Mouse (Mus musculus): Measurements from ENCODE around the gene Rnf213. TPM values are rescaled to one million over a fixed set of nuclear protein-coding genes. Genes with fewer than 3 reads are reported as not detected.

The Rnf213 gene
- polyA plus RNA-seq, 1 experiment from 2014 or later, result 4.2 TPM

- Histone ChIP-seq H3K36me3 (replicated peaks) (peaks cover 88% of the 10 kb centered on the region), H3K4me2 (no peak overlapping the region), H3K4me1 (replicated peaks) (no peaks in the 10 kb centered on the region), H3K9ac (no peak overlapping the region), H3K4me3 (replicated peaks) (no peak overlapping the region), H3K27ac (replicated peaks) (no peak overlapping the region), H3K9me3 (replicated peaks) (no peaks in the 10 kb centered on the region), H3K27me3 (no peaks in the 10 kb centered on the region)
- no peak for ATAC-seq (ENCODE audit: insufficient read depth)
- WGBS (ENCODE audit: insufficient replicate concordance), result 78% methylated on average over 6 of the region's 6 CpGs
Measured at GRCm38 (mm10) chr11:119407381-119407780, 14.5 kb downstream of the Rnf213 start.

DNA sequence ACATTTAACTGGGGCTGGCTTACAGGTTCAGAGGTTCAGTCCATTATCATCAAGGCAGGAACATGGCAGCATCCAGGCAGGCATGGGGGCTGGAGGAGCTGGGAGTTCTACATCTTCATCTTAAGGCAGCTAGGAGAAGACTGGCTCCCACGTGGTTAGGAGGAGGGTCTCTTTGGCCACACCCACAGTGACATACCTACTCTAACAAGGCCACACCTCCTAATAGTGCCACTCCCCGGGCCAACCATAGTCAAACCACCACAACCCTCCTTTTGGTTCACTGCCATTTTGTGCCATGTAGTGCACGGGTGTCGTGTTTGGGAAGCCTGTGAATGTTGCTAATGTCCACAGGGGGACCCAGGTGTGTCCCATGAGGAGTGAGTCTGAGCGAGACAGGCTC, 15.1 kb downstream of the Rnf213 start:
- ATAC-seq (ENCODE audit: insufficient read depth), result no peak
- peaks cover 87% of the 10 kb centered on the region for H3K36me3 ChIP-seq (replicated peaks)
- H3K27me3 ChIP-seq, result no peaks in the 10 kb centered on the region
- no peaks in the 10 kb centered on the region for H3K4me1 ChIP-seq (replicated peaks)
- no peak overlapping the region for H3K4me3 ChIP-seq (replicated peaks)
- no peaks in the 10 kb centered on the region for H3K9me3 ChIP-seq (replicated peaks)
- H3K9ac ChIP-seq, result no peak overlapping the region
- whole genome bisulfite sequencing (ENCODE audit: insufficient replicate concordance), result 45% methylated on average over 5 of the region's 5 CpGs
- H3K4me2 ChIP-seq, result no peak overlapping the region
- H3K27ac ChIP-seq (replicated peaks), result no peak overlapping the region

GRCm38 (mm10) chr11:119419327-119420118, 26.6 kb downstream of the Rnf213 start:
- Histone ChIP-seq H3K36me3 (replicated peaks) (peaks cover 86% of the 10 kb centered on the region), H3K27ac (replicated peaks) (no peak overlapping the region), H3K4me2 (no peak overlapping the region), H3K4me1 (replicated peaks) (peaks cover 11% of the 10 kb centered on the region), H3K4me3 (replicated peaks) (no peak overlapping the region), H3K9me3 (replicated peaks) (no peaks in the 10 kb centered on the region), H3K27me3 (no peaks in the 10 kb centered on the region), H3K9ac (no peak overlapping the region)
- ATAC-seq (ENCODE audit: insufficient read depth), result 0 out of 2 replicates have a peak, but pooled peaks have one; percentile 15
- 30% methylated on average over 16 of the region's 16 CpGs for WGBS (ENCODE audit: insufficient replicate concordance)

DNA sequence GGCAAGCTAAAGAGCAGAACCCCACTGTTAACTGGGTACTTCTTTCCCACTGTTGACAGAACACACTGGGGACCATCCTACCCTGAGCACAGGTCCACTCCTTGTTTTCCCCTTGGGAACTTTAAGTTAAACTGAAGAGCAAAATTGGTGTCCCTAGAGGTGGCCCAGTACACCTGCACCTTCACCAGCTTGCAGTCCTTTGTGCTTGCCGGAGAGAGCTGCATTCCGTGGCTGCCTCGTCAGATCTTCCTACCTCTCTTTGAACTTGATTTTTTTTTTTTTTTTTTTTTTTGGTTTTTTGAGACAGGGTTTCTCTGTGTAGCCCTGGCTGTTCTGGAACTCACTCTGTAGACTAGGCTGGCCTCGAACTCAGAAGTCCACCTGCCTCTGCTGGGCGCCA, 27.5 kb downstream of the Rnf213 start:
- Histone ChIP-seq H3K27ac (replicated peaks) (no peak overlapping the region), H3K4me1 (replicated peaks) (peaks cover 11% of the 10 kb centered on the region), H3K27me3 (no peaks in the 10 kb centered on the region), H3K36me3 (replicated peaks) (peaks cover 85% of the 10 kb centered on the region), H3K4me2 (no peak overlapping the region), H3K9ac (no peak overlapping the region), H3K9me3 (replicated peaks) (no peaks in the 10 kb centered on the region), H3K4me3 (replicated peaks) (no peak overlapping the region)
- ATAC-seq (ENCODE audit: insufficient read depth), result no peak
- 74% methylated on average over 5 of the region's 5 CpGs for WGBS (ENCODE audit: insufficient replicate concordance)

GRCm38 (mm10) chr11:119427431-119427830, 34.5 kb downstream of the Rnf213 start:
- Histone ChIP-seq H3K9me3 (replicated peaks) (no peaks in the 10 kb centered on the region), H3K27ac (replicated peaks) (no peak overlapping the region), H3K27me3 (no peaks in the 10 kb centered on the region), H3K4me3 (replicated peaks) (no peak overlapping the region), H3K4me2 (no peak overlapping the region), H3K4me1 (replicated peaks) (peaks cover 28% of the 10 kb centered on the region), H3K9ac (no peak overlapping the region), H3K36me3 (replicated peaks) (peaks cover 78% of the 10 kb centered on the region)
- no peak for ATAC-seq (ENCODE audit: insufficient read depth)
- WGBS (ENCODE audit: insufficient replicate concordance), result 66% methylated on average over 6 of the region's 6 CpGs

DNA sequence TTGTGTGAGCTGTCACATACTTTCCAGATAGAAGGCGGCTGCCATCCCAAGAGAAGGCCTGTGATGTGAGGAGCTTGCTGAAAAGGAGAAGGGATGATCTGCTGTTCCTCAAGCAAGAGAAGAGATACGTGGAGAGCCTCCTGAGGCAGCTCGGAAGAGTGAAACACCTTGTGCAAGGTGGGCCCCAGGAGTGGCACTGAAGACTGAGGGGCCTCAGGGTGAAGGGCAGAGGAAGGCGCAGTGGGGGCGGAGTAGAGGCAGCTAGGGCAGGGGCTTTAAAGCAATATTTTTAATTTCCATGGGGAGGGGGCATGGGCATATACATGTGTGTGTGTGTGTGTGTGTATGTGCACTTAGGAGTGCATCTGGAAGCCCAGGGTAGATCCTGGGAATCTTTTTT, 35.1 kb downstream of the Rnf213 start:
- 79% methylated on average over 5 of the region's 5 CpGs for WGBS (ENCODE audit: insufficient replicate concordance)
- ATAC-seq (ENCODE audit: insufficient read depth), result no peak
- H3K36me3 ChIP-seq (replicated peaks), result peaks cover 78% of the 10 kb centered on the region

DNA sequence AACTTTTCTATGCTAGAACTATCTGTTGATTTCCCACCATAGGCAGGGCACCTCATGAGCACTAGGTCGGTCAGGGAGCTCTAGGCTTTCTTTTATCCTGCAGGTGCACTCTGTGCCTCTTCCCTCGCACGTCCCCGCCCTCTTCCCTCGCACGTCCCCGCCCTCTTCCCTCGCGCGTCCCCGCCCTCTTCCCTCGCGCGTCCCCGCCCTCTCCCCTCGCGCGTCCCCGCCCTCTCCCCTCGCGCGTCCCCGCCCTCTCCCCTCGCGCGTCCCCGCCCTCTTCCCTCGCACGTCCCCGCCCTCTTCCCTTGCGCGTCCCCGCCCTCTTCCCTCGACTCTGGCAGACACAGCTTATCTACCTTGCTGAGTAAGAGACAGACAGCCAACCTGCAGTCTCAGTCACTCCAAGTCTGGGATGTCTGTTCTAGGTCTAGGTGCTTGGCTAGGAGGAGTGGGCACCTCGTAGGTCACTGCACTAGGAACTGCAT, 35.8 kb downstream of the Rnf213 start:
- H3K9me3 ChIP-seq (replicated peaks), result no peaks in the 10 kb centered on the region
- WGBS (ENCODE audit: insufficient replicate concordance), result under 1% methylated on average over 33 of the region's 35 CpGs
- 0 out of 2 replicates have a peak overlapping the region, but pooled peaks have one; percentile 7 for H3K4me3 ChIP-seq (replicated peaks)
- H3K27me3 ChIP-seq, result no peaks in the 10 kb centered on the region
- H3K27ac ChIP-seq (replicated peaks), result peak overlapping the region; percentile 64
- H3K4me1 ChIP-seq (replicated peaks), result peaks cover 41% of the 10 kb centered on the region
- H3K36me3 ChIP-seq (replicated peaks), result peaks cover 78% of the 10 kb centered on the region
- no peak overlapping the region for H3K9ac ChIP-seq
- ATAC-seq (ENCODE audit: insufficient read depth), result peak; percentile 82
- peak overlapping the region; percentile 49 for H3K4me2 ChIP-seq

More for the DNA sequence above, 35.1 kb downstream of the Rnf213 start:
- H3K27me3 ChIP-seq, result no peaks in the 10 kb centered on the region
- peak overlapping the region; percentile 38; the same call in 1 of the 2 replicates for H3K27ac ChIP-seq (replicated peaks)
- H3K4me3 ChIP-seq (replicated peaks), result no peak overlapping the region
- H3K9me3 ChIP-seq (replicated peaks), result no peaks in the 10 kb centered on the region
- H3K4me2 ChIP-seq, result peak overlapping the region; percentile 49; the same call in 1 of the 2 replicates
- H3K4me1 ChIP-seq (replicated peaks), result peaks cover 34% of the 10 kb centered on the region
- no peak overlapping the region for H3K9ac ChIP-seq

DNA sequence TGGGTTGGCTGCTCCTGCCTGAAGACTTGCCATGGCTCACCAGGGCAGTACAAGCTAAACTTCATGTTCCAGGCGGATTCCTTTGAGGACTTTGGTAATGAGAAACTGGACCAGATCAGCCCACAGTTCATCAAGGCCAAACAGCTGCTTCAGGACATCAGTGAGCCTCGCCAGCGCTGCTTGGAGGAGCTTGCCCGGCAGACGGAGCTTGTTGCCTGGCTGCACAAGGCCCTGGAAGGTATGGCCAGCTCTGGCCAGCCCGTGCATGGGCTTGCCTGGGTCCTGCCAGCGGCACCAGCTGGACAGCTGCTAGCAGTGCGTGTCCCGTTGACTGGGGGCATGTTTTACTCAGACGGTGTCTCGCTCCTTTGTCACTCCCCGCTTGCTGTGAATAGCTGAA, 38.6 kb downstream of the Rnf213 start:
- no peak overlapping the region for H3K4me3 ChIP-seq (replicated peaks)
- H3K27ac ChIP-seq (replicated peaks), result no peak overlapping the region
- H3K9me3 ChIP-seq (replicated peaks), result no peaks in the 10 kb centered on the region
- H3K27me3 ChIP-seq, result no peaks in the 10 kb centered on the region
- peaks cover 57% of the 10 kb centered on the region for H3K4me1 ChIP-seq (replicated peaks)
- H3K9ac ChIP-seq, result no peak overlapping the region
- H3K4me2 ChIP-seq, result no peak overlapping the region
- 89% methylated on average over 12 of the region's 12 CpGs for WGBS (ENCODE audit: insufficient replicate concordance)
- no peak for ATAC-seq (ENCODE audit: insufficient read depth)
- H3K36me3 ChIP-seq (replicated peaks), result peaks cover 83% of the 10 kb centered on the region

GRCm38 (mm10) chr11:119432706-119433105, 39.8 kb downstream of the Rnf213 start:
- H3K36me3 ChIP-seq (replicated peaks), result peaks cover 85% of the 10 kb centered on the region
- peak overlapping the region; percentile 48 for H3K27ac ChIP-seq (replicated peaks)
- 27% methylated on average over 7 of the region's 7 CpGs for WGBS (ENCODE audit: insufficient replicate concordance)
- peaks cover 55% of the 10 kb centered on the region for H3K4me1 ChIP-seq (replicated peaks)
- no peak overlapping the region for H3K9ac ChIP-seq
- peak; percentile 78 for ATAC-seq (ENCODE audit: insufficient read depth)
- no peaks in the 10 kb centered on the region for H3K9me3 ChIP-seq (replicated peaks)
- peak overlapping the region; percentile 27; the same call in 1 of the 2 replicates for H3K4me2 ChIP-seq
- H3K4me3 ChIP-seq (replicated peaks), result no peak overlapping the region
- no peaks in the 10 kb centered on the region for H3K27me3 ChIP-seq

- no peak overlapping the region for H3K27ac ChIP-seq (replicated peaks)
- ATAC-seq (ENCODE audit: insufficient read depth), result no peak
- H3K4me2 ChIP-seq, result no peak overlapping the region
- peaks cover 40% of the 10 kb centered on the region for H3K4me1 ChIP-seq (replicated peaks)
- no peak overlapping the region for H3K4me3 ChIP-seq (replicated peaks)
- no peak overlapping the region for H3K9ac ChIP-seq
- whole genome bisulfite sequencing (ENCODE audit: insufficient replicate concordance), result 51% methylated on average over 4 of the region's 4 CpGs
- no peaks in the 10 kb centered on the region for H3K9me3 ChIP-seq (replicated peaks)
- no peaks in the 10 kb centered on the region for H3K27me3 ChIP-seq
- H3K36me3 ChIP-seq (replicated peaks), result peaks cover 97% of the 10 kb centered on the region
Measured at GRCm38 (mm10) chr11:119434316-119434715, 41.4 kb downstream of the Rnf213 start.

DNA sequence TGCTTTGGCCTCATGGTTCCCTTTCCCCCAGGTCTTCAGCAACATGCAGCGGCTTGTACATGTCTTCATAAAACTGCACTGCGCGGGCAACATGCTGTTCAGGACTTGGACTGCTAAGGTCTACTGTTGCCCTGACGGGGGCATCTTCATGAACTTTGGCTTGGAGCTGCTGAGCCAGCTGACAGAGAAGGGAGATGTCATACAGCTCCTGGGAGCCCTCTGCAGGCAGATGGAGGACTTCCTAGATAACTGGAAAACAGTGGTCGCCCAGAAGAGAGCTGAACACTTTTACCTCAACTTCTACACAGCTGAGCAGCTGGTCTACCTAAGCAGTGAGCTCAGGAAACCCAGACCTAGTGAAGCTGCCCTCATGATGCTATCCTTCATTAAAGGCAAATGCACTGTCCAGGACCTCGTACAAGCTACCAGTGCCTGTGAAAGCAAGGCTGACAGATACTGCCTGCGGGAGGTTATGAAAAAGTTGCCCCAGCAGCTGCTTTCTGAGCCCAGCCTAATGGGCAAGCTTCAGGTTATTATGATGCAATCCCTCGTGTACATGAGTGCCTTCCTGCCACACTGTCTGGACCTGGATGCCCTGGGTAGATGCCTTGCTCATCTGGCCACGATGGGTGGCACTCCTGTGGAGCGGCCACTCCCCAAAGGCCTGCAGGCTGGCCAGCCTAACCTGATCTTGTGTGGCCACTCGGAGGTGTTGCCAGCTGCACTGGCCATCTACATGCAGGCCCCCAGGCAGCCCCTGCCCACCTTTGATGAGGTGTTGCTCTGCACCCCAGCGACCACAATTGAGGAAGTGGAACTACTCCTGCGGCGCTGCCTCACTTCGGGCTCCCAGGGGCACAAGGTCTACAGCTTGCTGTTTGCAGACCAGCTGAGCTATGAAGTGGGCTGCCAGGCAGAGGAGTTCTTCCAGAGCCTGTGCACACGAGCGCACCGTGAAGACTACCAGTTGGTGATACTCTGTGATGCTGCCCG, 43.3 kb downstream of the Rnf213 start:
- Histone ChIP-seq H3K9ac (no peak overlapping the region), H3K4me3 (replicated peaks) (no peak overlapping the region), H3K36me3 (replicated peaks) (peaks cover 97% of the 10 kb centered on the region), H3K4me2 (no peak overlapping the region), H3K9me3 (replicated peaks) (no peaks in the 10 kb centered on the region), H3K4me1 (replicated peaks) (peaks cover 35% of the 10 kb centered on the region), H3K27ac (replicated peaks) (no peak overlapping the region), H3K27me3 (no peaks in the 10 kb centered on the region)
- 58% methylated on average over 19 of the region's 19 CpGs for WGBS (ENCODE audit: insufficient replicate concordance)
- ATAC-seq (ENCODE audit: insufficient read depth), result no peak

Data from liver, embryonic 15.5 days (tissue).